Mouse (Mus musculus): ENCODE measurements around the gene Fra10ac1.
A peak's percentile ranks its signal among the peaks of the same experiment; 100 is the strongest.

Gene Fra10ac1

GRCm38 (mm10) chr19:38223905-38224684 is at the start of gene Fra10ac1:
Fra10ac1 (minus strand) TSS chr19:38224156.
- DNase-seq (ENCODE audit: low spot score): peak; percentile 78

- no peak for DNase-seq (ENCODE audit: low spot score)
These were observed 47.1 kb upstream of the Fra10ac1 start for GRCm38 (mm10) chr19:38271071-38271470.

DNA sequence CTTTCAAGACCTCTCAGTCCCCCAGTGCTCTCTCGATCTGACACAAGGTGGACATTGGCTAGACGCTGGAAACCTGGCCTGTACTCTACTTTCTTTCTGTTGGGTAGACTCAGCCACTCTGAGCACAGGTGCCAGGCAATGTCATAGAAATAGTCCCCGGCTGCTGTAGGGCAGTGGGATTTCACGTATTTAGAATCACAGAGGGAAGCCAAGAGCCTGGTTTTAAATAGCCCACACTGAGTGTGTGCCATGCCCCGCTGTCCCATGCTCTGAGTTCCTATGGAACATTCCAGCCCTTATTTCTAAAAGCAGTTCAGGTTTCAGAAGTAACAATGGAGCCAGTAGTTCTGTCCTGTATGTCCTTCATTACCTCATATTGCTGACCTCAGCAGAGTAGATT is 43.5 kb upstream of the Fra10ac1 start:
- no peak for DNase-seq (ENCODE audit: low spot score)

DNA sequence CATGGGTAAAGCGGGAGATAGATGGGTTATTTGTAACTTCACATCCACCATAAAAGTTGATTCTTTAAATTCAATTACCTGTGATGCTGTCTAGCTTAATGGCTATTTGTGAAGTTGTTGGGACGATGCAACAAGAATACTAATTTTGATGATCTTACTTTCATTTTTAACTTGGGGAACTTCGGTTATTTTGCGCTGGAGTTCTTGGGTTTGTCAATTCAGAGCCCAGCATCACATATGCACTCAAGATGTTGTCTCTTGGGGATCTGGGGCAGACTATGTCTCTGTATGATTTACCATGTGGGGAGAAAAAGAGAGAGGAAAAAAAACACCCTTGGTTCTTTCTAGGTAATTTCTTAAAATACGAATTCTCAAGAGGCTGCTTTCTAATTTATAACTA is 41.8 kb upstream of the Fra10ac1 start:
- DNase-seq (ENCODE audit: low spot score): no peak

DNA sequence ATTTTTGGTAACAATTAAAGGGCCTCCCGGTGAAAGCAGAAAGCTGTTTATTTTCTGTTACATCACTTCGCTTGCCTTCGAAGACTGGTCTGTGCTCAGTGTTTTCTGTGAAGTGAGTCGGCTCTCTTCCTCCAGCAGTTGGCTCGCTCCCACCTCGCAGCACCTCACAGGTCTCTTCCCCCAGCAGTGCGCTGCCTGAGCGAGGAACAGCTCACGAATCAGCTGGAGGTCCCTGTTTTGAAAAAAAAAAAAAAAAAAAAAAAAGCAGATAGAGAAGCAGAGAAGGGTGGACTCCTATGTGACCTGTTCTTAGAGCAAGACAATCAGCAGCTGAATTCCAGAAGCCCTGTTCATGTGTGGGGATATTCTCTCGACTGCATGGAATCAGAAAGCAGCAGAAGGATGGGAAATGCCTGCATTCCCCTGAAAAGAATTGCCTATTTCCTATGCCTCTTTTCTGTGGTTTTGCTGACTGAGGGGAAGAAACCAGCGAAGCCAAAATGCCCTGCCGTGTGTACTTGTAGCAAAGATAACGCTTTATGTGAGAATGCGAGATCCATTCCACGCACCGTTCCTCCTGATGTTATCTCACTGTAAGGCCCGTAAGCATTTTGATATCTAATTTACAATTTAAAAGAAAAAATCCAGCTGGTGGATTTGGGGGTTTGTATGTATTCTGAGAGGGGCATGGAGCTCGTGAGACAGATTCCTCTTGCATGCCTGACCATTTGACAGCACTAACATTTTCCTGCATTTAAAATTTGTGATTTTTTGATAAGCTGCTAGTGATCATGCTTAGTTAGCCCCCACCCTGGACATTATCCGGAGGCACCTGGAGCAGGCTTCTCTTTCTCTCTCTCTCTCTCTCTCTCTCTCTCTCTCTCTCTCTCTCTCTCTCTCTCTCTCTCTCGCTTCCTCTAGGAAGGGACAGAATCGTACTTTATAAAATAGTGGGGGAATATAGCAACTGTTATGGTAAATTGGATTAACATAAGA is 40.8 kb upstream of the Fra10ac1 start, which contains the start of gene Lgi1:
Lgi1 (plus strand) TSS at position 32 of the 996 bp plus-strand sequence.
- no peak for DNase-seq (ENCODE audit: low spot score)

DNA sequence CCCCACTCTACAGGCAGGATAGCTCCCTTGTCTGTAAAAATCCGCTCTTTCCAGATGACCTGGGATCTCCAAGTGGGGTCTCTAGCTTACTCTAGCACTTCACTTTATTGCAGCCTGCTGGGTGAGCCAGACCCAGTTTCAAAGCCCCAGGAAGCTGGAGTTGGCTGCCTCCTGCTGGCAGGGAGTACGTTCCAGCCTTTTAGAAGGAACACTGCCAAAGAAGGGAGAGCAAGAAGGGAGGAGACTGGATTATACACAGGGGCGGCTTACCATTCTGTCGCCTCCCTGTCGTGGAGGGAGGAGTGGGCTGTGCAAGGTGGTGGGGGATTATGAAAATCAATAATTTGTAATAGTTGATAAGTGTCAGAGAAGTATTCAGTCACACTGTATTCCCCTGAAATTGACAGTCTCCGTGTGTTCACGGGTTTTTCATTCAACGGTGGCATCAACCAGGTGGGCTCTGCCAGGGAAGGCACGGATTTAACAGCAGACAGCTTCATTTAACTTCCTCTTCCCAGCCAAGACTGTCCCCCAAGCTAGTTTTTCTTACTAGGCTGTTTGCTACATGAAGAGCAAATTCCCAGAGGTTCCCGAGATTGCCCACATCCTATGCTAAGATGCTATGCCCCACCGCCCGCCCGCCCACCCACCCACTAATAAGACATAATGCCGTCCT is 40.0 kb upstream of the Fra10ac1 start:
- no peak for DNase-seq (ENCODE audit: low spot score)

DNA sequence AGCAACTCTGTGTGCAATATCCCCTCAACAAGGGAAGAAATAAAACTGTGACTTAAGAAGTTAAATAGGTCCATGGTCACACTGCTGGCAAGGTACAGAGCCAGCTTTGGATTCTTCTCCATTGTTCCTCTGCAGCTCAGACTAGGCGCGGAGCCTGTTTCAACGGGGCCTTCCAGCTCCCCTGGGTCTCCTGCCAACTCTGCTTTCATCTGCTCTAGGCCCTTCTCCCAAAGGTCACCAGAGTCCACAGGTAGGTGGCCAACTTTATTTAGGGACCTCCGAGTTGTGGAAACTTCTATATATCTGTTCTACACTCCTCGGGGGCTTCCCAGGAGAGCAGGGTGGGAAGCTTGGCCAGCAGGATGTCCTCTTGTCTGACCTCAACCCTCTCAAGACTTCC is 37.4 kb upstream of the Fra10ac1 start:
- no peak for DNase-seq (ENCODE audit: low spot score)

DNA sequence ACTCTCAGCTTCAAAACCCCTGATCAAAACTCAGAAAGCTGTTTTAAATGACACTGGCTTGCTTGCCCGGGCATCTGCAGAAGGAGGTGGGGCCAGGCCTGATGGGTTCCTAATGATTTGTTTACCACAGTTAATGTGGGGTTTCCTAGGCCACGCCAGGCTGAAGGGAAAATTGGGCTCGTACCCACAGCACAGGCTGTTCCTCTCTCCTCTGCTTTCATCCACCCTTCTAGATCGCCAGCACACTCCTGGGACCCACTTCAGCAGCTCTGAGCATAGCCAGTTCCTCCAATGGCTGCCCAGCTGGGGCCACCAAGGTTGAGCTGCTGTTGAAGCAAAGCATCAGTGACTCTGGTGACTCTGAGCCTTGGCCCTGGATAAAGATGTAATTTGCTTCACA is 36.4 kb upstream of the Fra10ac1 start:
- DNase-seq (ENCODE audit: low spot score): no peak

DNA sequence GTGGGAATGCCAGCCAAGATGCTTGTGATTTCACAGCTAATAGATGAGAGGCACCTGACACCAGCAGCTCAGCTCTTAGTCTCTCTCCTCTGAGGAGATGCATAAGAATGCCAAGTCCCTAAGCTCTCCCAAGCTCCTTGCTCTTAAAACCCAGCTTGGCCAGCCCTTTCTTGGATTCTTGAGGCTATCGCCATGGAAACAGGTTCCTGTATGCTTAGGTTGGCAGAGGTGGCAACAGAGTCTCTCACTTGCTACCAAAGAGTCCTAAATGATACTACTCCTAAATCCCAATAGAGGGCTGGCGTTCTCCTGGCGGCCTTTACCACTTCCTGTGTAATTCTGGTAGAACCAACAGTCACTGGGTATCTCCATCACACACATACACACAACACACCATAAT is 35.5 kb upstream of the Fra10ac1 start:
- no peak for DNase-seq (ENCODE audit: low spot score)

DNA sequence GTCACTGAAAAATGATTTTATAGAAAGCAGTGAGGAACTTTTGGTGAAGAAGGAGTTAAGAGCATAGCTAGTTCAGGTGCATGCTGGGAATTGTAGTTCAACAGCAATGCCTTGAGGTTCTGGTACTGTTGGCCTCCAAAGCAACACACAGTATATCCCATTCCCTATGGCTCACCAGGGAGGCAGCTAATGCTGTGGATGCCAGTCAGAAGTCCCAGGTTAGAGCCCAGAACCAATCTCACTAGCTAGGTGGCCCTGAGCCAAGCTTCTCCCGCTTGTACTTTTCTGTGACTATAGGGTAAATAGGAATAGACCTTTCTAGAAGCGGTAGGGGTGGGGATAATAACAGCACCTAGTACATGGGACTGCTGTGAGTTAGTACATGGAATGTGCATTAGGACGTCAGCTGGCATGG is 34.7 kb upstream of the Fra10ac1 start:
- no peak for DNase-seq (ENCODE audit: low spot score)

- peak; percentile 3 for DNase-seq (ENCODE audit: low spot score)
These were observed 29.8 kb upstream of the Fra10ac1 start for GRCm38 (mm10) chr19:38253796-38254195.

GRCm38 (mm10) chr19:38249627-38250026 is 25.7 kb upstream of the Fra10ac1 start:
- no peak for DNase-seq (ENCODE audit: low spot score)

- no peak for DNase-seq (ENCODE audit: low spot score)
These were observed 22.2 kb upstream of the Fra10ac1 start for GRCm38 (mm10) chr19:38246177-38246622.

- no peak for DNase-seq (ENCODE audit: low spot score)
These were observed 21.6 kb upstream of the Fra10ac1 start for GRCm38 (mm10) chr19:38245361-38246176.

DNA sequence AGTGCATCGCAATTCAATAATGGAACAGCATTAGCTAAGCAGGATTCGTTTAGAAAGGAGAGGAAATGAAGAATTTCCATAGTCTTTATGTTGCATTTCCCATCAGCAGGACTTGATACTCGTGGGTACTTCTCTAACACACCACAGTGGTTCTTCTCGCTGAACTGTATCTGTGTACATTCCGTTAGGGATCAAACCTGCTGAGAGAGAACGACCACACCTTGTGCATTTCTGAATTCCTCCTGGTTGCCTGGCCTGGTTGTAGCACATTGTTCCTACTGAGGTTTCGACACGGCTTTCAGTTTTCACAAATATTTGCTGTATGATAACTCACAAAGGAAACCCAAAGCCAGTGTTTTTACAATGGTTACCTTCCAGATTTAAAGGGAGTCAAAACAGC is 20.8 kb upstream of the Fra10ac1 start:
- DNase-seq (ENCODE audit: low spot score): no peak

DNA sequence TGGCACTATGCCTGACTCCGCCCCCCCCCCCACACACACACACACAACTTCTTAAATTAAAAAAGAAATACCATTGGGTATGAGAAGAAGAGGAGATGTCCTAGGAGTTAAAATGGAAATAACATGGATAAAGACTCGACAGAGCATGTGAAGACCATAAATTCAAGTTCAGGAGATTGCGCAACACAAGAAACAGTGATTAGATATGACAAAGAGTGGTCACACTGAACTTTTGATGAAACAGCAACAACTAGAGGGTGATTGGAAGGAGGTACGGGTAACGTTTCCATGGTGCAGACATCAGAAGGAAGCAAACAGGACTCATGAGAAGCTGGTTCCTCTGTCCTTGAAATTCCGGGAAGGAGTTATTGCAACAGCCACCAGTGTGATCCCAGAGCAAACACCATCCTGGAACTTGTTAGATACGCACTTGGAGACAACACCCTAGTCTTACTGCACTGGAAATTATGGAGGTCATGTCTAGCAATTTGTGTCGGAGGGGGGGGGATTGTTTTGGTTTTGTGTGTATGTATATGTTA is 18.4 kb upstream of the Fra10ac1 start:
- DNase-seq (ENCODE audit: low spot score): no peak

DNA sequence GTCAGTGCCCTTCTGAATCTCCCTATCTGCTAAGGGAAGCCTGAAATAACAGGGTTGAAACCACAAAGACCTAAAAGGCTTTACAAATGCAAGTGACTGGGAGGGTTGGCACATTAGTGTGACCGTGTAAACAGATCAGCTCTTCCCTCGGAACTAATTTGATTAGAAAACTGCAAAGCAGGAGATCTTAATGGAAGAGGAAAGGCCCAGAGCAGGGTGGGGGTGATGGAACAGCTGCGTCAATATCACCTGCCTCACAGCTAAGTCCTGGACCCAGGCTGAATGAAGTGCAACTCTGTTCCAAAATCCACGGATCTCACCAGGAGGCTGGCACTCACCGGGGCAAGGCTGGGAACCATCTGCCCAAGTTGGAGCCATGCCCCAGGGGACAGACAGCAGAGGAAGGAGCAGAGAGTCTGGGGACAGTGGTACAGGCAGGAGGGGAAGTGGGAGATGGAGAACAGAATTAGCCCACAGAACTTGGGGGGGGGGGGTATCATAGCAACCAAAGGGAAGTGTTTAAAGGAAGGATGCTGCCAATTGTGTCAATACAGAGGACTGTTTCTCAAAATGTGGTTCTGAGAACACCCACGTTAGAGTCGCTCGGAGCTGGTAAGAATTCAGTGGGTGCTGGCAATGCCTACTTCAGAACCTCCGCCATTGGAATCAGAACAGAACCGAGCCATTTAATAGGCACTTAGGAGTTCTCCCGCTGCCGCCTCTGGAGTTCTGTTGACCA is 14.4 kb upstream of the Fra10ac1 start:
- DNase-seq (ENCODE audit: low spot score): no peak

GRCm38 (mm10) chr19:38237834-38238212 is 13.9 kb upstream of the Fra10ac1 start:
- DNase-seq (ENCODE audit: low spot score): peak; percentile 34

GRCm38 (mm10) chr19:38236526-38236925 is 12.6 kb upstream of the Fra10ac1 start:
- no peak for DNase-seq (ENCODE audit: low spot score)

DNA sequence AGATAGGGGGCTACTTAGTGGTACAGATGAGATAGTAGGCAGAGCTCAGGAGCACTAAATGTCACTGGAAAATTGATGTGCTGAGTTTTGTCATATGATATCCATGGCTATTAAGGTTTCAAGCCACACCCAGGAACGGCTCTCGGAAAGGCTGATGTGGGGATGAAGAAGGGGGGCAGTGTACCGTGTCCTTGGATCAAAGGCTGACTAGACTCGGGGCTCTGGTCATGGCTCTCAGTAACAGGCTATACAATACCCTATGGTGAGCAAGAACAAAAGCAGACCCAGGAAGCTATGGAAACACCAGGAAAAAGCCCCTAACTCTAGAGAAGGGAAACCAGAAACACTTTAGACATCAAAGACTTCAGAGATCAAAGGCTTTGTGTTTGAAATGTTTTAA is 8.6 kb upstream of the Fra10ac1 start:
- DNase-seq (ENCODE audit: low spot score): no peak
